12 mouse cellular contexts compared by ENCODE assay signal in genomic region chr10:17559370-17559955, GRCm38 (mm10).
DNase-seq lines count a peak whose midpoint lies in the region; ATAC-seq and TF ChIP-seq lines count a peak whose summit lies in the region.
"Had no signal": no experiment of that assay in that cellular context is flagged by ENCODE, and none has a peak within 500 bp of the region (broad histone marks: within the 10 kb centered on the region; RNA-seq: fewer than 3 reads in every experiment).

No protein-coding gene starts in this region.

- 0 out of 2 replicates have a peak, but pooled peaks have one; percentile 18 for ATAC-seq in frontal cortex, adult (ENCODE audit: low TSS enrichment)
- peak; percentile 63; the same call in 1 of the 2 replicates for ATAC-seq in limb, embryonic 13.5 days (ENCODE audit: low FRiP score, low read depth)

- no peaks in the 10 kb centered on the region for H3K36me3 ChIP-seq in limb, embryonic 13.5 days
- H3K36me3 ChIP-seq in limb, embryonic 10.5 days: no peaks in the 10 kb centered on the region
- H3K36me3 ChIP-seq in ES-E14 (ENCODE audit: control insufficient read depth, insufficient read depth, low read length, poor library complexity, severe bottlenecking): no peaks in the 10 kb centered on the region
- H3K36me3 ChIP-seq: heart, embryonic 10.5 days had no signal

- DNase-seq in frontal cortex, postnatal 25 days (ENCODE audit: low spot score in 2 of 2): no peak
- no peak for DNase-seq in limb, embryonic 10.5 days (ENCODE audit: low spot score)
- DNase-seq in ES-E14 (ENCODE audit: low read depth, low spot score): no peak
- peak; percentile 48 for DNase-seq in embryo, embryonic 11 days
- DNase-seq in cerebellum, postnatal 25 days: no peak
- DNase-seq in cerebellum, adult 18-20 months: no peak
- DNase-seq: cerebellum, adult 9-11 months; kidney, adult 8-10 months; lung, adult 2 months had no signal

- 60% methylated on average over 5 of the region's 5 CpGs for WGBS in limb, embryonic 13.5 days
- 76% methylated on average over 5 of the region's 5 CpGs for WGBS in limb, embryonic 10.5 days

- H3K4me2 ChIP-seq in limb, embryonic 13.5 days (replicated peaks): no peak overlapping the region

- H3K4me1 ChIP-seq in limb, embryonic 13.5 days: peaks cover 20% of the 10 kb centered on the region
- 0 out of 2 replicates have a peak, but pooled peaks cover 7% of the 10 kb centered on the region for H3K4me1 ChIP-seq in limb, embryonic 10.5 days
- no peaks in the 10 kb centered on the region for H3K4me1 ChIP-seq in ES-E14 (ENCODE audit: control insufficient read depth in 2 of 2, insufficient read depth in 2 of 2, low read length in 2 of 2, poor library complexity in 1 of 2)

- H3K27ac ChIP-seq in limb, embryonic 13.5 days: 0 out of 2 replicates have a peak overlapping the region, but pooled peaks have one; percentile 2
- no peak overlapping the region for H3K27ac ChIP-seq in limb, embryonic 10.5 days
- H3K27ac ChIP-seq in ES-E14 (ENCODE audit: insufficient read depth, low read depth, low read length, poor library complexity, severe bottlenecking): no peak overlapping the region

- no peak overlapping the region for H3K9ac ChIP-seq in limb, embryonic 13.5 days
- no peak overlapping the region for H3K9ac ChIP-seq in ES-E14 (ENCODE audit: insufficient read depth, low read depth, low read length, poor library complexity, severe bottlenecking)

- in situ Hi-C loops in ES-E14 (cut with MboI; ENCODE audit: low sequenced_read_pairs in 2 of 2, unreplicated experiment in 2 of 2): no loop called here

- no peaks in the 10 kb centered on the region for H3K9me3 ChIP-seq in limb, embryonic 13.5 days
- no peaks in the 10 kb centered on the region for H3K9me3 ChIP-seq in limb, embryonic 10.5 days (replicated peaks)
- no peaks in the 10 kb centered on the region for H3K9me3 ChIP-seq in ES-E14 (ENCODE audit: control insufficient read depth, insufficient read depth, low read depth, low read length)
- H3K9me3 ChIP-seq: heart, embryonic 10.5 days had no signal

- no peak overlapping the region for H3K4me3 ChIP-seq in limb, embryonic 13.5 days
- no peak overlapping the region for H3K4me3 ChIP-seq in limb, embryonic 10.5 days
- no peak overlapping the region for H3K4me3 ChIP-seq in ES-E14 (ENCODE audit: insufficient read depth in 1 of 2, low read depth in 1 of 2, low read length in 2 of 2, poor library complexity in 1 of 2, severe bottlenecking in 1 of 2)
- H3K4me3 ChIP-seq: heart, embryonic 10.5 days had no signal

- no peaks in the 10 kb centered on the region for H3K27me3 ChIP-seq in limb, embryonic 13.5 days
- H3K27me3 ChIP-seq in limb, embryonic 10.5 days (ENCODE audit: low read depth, poor library complexity, severe bottlenecking): no peaks in the 10 kb centered on the region

TF ChIP-seq in ES-E14, 5 proteins besides CTCF, POLR2A, EP300 and RAD21:
- no peak for TF ChIP-seq HCFC1 (IDR thresholded peaks at IDR 0.05; ENCODE audit: borderline replicate concordance, insufficient read depth, low read length)
- TF ChIP-seq MAFK (IDR thresholded peaks at IDR 0.05; ENCODE audit: insufficient read depth, low read depth, low read length): peak; percentile 68
